Mouse (Mus musculus): ENCODE results near the gene Prss21. TPM values are rescaled to one million over a fixed set of nuclear protein-coding genes. Genes with fewer than 3 reads are reported as not detected.

The Prss21 gene
- not detected for total RNA-seq (2022)

- no peak for DNase-seq (ENCODE audit: low spot score in 2 of 2)
Observed at GRCm38 (mm10) chr17:23867756-23868155, at the start of gene Prss21. Gene Prss21, plus strand, starts transcription at chr17:23868056.

- no peak for DNase-seq (ENCODE audit: low spot score in 2 of 2)
Observed at GRCm38 (mm10) chr17:23818579-23818978, 49.3 kb upstream of the Prss21 start.

GRCm38 (mm10) chr17:23819235-23819634 is 48.6 kb upstream of the Prss21 start:
- no peak for DNase-seq (ENCODE audit: low spot score in 2 of 2)

GRCm38 (mm10) chr17:23820731-23821130 is 47.1 kb upstream of the Prss21 start:
- DNase-seq (ENCODE audit: low spot score in 2 of 2): no peak

GRCm38 (mm10) chr17:23822094-23822493 is 45.8 kb upstream of the Prss21 start:
- no peak for DNase-seq (ENCODE audit: low spot score in 2 of 2)

- no peak for DNase-seq (ENCODE audit: low spot score in 2 of 2)
Observed at GRCm38 (mm10) chr17:23823018-23823417, 44.8 kb upstream of the Prss21 start.

- no peak for DNase-seq (ENCODE audit: low spot score in 2 of 2)
Observed at GRCm38 (mm10) chr17:23823614-23824013, 44.2 kb upstream of the Prss21 start.

GRCm38 (mm10) chr17:23825591-23825990 is 42.3 kb upstream of the Prss21 start:
- no peak for DNase-seq (ENCODE audit: low spot score in 2 of 2)

GRCm38 (mm10) chr17:23828271-23829001 is 39.4 kb upstream of the Prss21 start:
- DNase-seq (ENCODE audit: low spot score in 2 of 2): peak; percentile 43 to 58

GRCm38 (mm10) chr17:23829064-23829619 is 38.7 kb upstream of the Prss21 start, which contains the start of gene Elob:
Gene Elob, minus strand, starts transcription at chr17:23829136.
- DNase-seq (ENCODE audit: low spot score in 2 of 2): peak; percentile 81 to 88

GRCm38 (mm10) chr17:23831201-23831600 is 36.7 kb upstream of the Prss21 start:
- no peak for DNase-seq (ENCODE audit: low spot score in 2 of 2)

GRCm38 (mm10) chr17:23836006-23836575 is 31.8 kb upstream of the Prss21 start, which contains the start of gene Prss33:
Gene Prss33, minus strand, starts transcription at chr17:23836056.
- DNase-seq (ENCODE audit: low spot score in 2 of 2): no peak

GRCm38 (mm10) chr17:23841145-23841544 is 26.7 kb upstream of the Prss21 start:
- DNase-seq (ENCODE audit: low spot score in 2 of 2): no peak

- no peak for DNase-seq (ENCODE audit: low spot score in 2 of 2)
Observed at GRCm38 (mm10) chr17:23843141-23843811, 24.6 kb upstream of the Prss21 start.

GRCm38 (mm10) chr17:23843812-23844273 is 24.0 kb upstream of the Prss21 start, which contains the start of the genes Prss32 and Prss41:
Gene Prss32, plus strand, starts transcription at chr17:23843855.
Gene Prss41, minus strand, starts transcription at chr17:23844172.
- no peak for DNase-seq (ENCODE audit: low spot score in 2 of 2)

GRCm38 (mm10) chr17:23850028-23850427 is 17.8 kb upstream of the Prss21 start:
- no peak for DNase-seq (ENCODE audit: low spot score in 2 of 2)

- DNase-seq (ENCODE audit: low spot score in 2 of 2): peak in 1 of 2 experiments; percentile 57
Observed at GRCm38 (mm10) chr17:23850853-23851749, 16.8 kb upstream of the Prss21 start.

- DNase-seq (ENCODE audit: low spot score in 2 of 2): no peak
Observed at GRCm38 (mm10) chr17:23853292-23853691, 14.6 kb upstream of the Prss21 start.

GRCm38 (mm10) chr17:23854229-23854765 is 13.6 kb upstream of the Prss21 start:
- DNase-seq (ENCODE audit: low spot score in 2 of 2): no peak

- DNase-seq (ENCODE audit: low spot score in 2 of 2): no peak
Observed at GRCm38 (mm10) chr17:23857193-23857592, 10.7 kb upstream of the Prss21 start.
